ENCODE assay signal across 13 mouse cellular contexts in genomic region chr3:105898325-105898724, GRCm38 (mm10). TPM values are rescaled to one million over a fixed set of nuclear protein-coding genes. Genes with fewer than 3 reads are reported as not detected.
A peak's percentile ranks its signal among the peaks of the same experiment; 100 is the strongest.
DNase-seq lines count a peak whose midpoint lies in the region; ATAC-seq and TF ChIP-seq lines count a peak whose summit lies in the region.
"Had no signal": no experiment of that assay in that cellular context is flagged by ENCODE, and none has a peak within 500 bp of the region (broad histone marks: within the 10 kb centered on the region; RNA-seq: fewer than 3 reads in every experiment).

No protein-coding gene starts in this region.

- H3K9me3 ChIP-seq in kidney, embryonic 14.5 days (ENCODE audit: control insufficient read depth, low read length), result no peaks in the 10 kb centered on the region
- H3K9me3 ChIP-seq: stomach, embryonic 15.5 days had no signal

- H3K4me1 ChIP-seq in kidney, adult 2 months (ENCODE audit: control insufficient read depth, insufficient read depth, low read length), result peaks cover 5% of the 10 kb centered on the region; the same call in 1 of the 2 replicates
- H3K4me1 ChIP-seq in kidney, embryonic 14.5 days (ENCODE audit: control insufficient read depth, insufficient read depth, low read length), result peaks cover 7% of the 10 kb centered on the region; the same call in 1 of the 2 replicates
- peaks cover 58% of the 10 kb centered on the region for H3K4me1 ChIP-seq in bone marrow macrophage, adult 2 months (ENCODE audit: control insufficient read depth, insufficient read depth, low read length)

- H3K36me3 ChIP-seq in kidney, adult 2 months (ENCODE audit: control insufficient read depth, insufficient read depth, low read length), result no peaks in the 10 kb centered on the region
- H3K36me3 ChIP-seq in kidney, embryonic 14.5 days (ENCODE audit: control insufficient read depth, insufficient read depth, low read length), result no peaks in the 10 kb centered on the region
- H3K36me3 ChIP-seq: stomach, embryonic 15.5 days had no signal

- TF ChIP-seq POLR2A in kidney, adult 2 months (IDR thresholded peaks at IDR 0.05; ENCODE audit: low read depth, low read length), result no peak
- TF ChIP-seq POLR2A in bone marrow macrophage, adult 2 months (IDR thresholded peaks at IDR 0.05; ENCODE audit: borderline replicate concordance, low read depth, low read length), result no peak

- peak; percentile 28 for DNase-seq in kidney, adult 2 months
- DNase-seq in 3T3-L1 (ENCODE audit: low read depth, low spot score), result peak; percentile 62
- DNase-seq in heart, postnatal 4 days, result peak; percentile 37
- DNase-seq in thymus, postnatal 25 days, result no peak
- no peak for DNase-seq in thymus, postnatal 0 days (ENCODE audit: low spot score)
- DNase-seq: kidney, adult 18-20 months had no signal

- H3K4me2 ChIP-seq in kidney, embryonic 14.5 days (replicated peaks; ENCODE audit: low read depth, low read length), result no peak overlapping the region
- H3K4me2 ChIP-seq: stomach, embryonic 15.5 days had no signal

- no peak for TF ChIP-seq CTCF in kidney, adult 2 months (conservative IDR thresholded peaks at IDR 0.05; ENCODE audit: insufficient read depth, insufficient read length, low read depth, low read length)
- TF ChIP-seq CTCF in bone marrow macrophage, adult 2 months (IDR thresholded peaks at IDR 0.05; ENCODE audit: low read depth, low read length), result no peak

- no peak overlapping the region for H3K4me3 ChIP-seq in kidney, adult 2 months (ENCODE audit: insufficient read depth, low read depth, low read length)
- H3K4me3 ChIP-seq in kidney, embryonic 14.5 days (ENCODE audit: low read length), result no peak overlapping the region
- H3K4me3 ChIP-seq in bone marrow macrophage, adult 2 months (ENCODE audit: insufficient read depth, low read length), result no peak overlapping the region
- H3K4me3 ChIP-seq: stomach, embryonic 15.5 days had no signal

- no peak overlapping the region for H3K9ac ChIP-seq in kidney, embryonic 14.5 days (ENCODE audit: low read depth, low read length)
- H3K9ac ChIP-seq: stomach, embryonic 15.5 days had no signal

- WGBS in kidney, adult 2 months, result 61% methylated on average over 2 of the region's 2 CpGs
- WGBS in kidney, embryonic 14.5 days, result 81% methylated on average over 2 of the region's 2 CpGs

- ATAC-seq in kidney, embryonic 14.5 days (ENCODE audit: low FRiP score, low TSS enrichment), result no peak
- no peak for ATAC-seq in activated CD4-positive, CD25-positive, alpha-beta regulatory T cell, adult 4 months

- H3K27me3 ChIP-seq in kidney, adult 2 months (replicated peaks; ENCODE audit: control insufficient read depth, insufficient read depth, low read length), result no peaks in the 10 kb centered on the region
- H3K27me3 ChIP-seq in kidney, embryonic 14.5 days (ENCODE audit: control insufficient read depth, insufficient read depth, low read length), result no peaks in the 10 kb centered on the region
- H3K27me3 ChIP-seq: CH12.LX; stomach, embryonic 15.5 days had no signal

- H3K27ac ChIP-seq in kidney, adult 2 months (ENCODE audit: insufficient read depth, low read depth, low read length), result no peak overlapping the region
- no peak overlapping the region for H3K27ac ChIP-seq in kidney, embryonic 14.5 days (ENCODE audit: low read depth, low read length)
- peak overlapping the region; percentile 71 for H3K27ac ChIP-seq in bone marrow macrophage, adult 2 months (ENCODE audit: insufficient read depth, low read depth, low read length)
- H3K27ac ChIP-seq: stomach, embryonic 15.5 days had no signal

RNA-seq across cellular contexts. Expression of gene Tmigd3, which starts 27.6 kb away (rescaled TPM):
- polyA plus RNA-seq in kidney, adult 2 months (2012; rRNA removed), result 0.28 TPM in 1 of 2 replicates, not detected in the other
- polyA plus RNA-seq in kidney, embryonic 14.5 days (2014; fragmentation: Nextera tagmentation; extraction: Ambion mirVana), result 0.53 TPM in 1 of 2 replicates, not detected in the other
- 1.1 TPM in 1 of 2 replicates, not detected in the other for polyA plus RNA-seq in bone marrow macrophage, adult 2 months (2012; ENCODE audit: insufficient read depth, insufficient read length, missing spikeins)
- total RNA-seq in heart, postnatal 4 days (2021), result under 1 TPM; 0.34 to 0.52 TPM
- not detected for polyA plus RNA-seq in activated CD4-positive, CD25-positive, alpha-beta regulatory T cell, adult 4 months (2017; shearing (Covaris generic))
- polyA plus RNA-seq in thymus, postnatal 0 days (2015; fragmentation: Nextera tagmentation; extraction: Ambion mirVana), result 1.4 TPM in 2 replicates
- total RNA-seq: megakaryocyte-erythroid progenitor cell, adult 5-6 weeks; neutrophil, adult 5-6 weeks had no signal

RNA-seq across cellular contexts. Expression of gene Adora3, which starts 27.7 kb away (rescaled TPM):
- 0.19 and 0.20 TPM in 2 replicates for polyA plus RNA-seq in kidney, adult 2 months (2012; rRNA removed)
- 0.18 TPM in 1 of 2 replicates, not detected in the other for polyA plus RNA-seq in kidney, embryonic 14.5 days (2014; fragmentation: Nextera tagmentation; extraction: Ambion mirVana)
- polyA plus RNA-seq in bone marrow macrophage, adult 2 months (2012; ENCODE audit: insufficient read depth, insufficient read length, missing spikeins), result 2.6 and 2.7 TPM in 2 replicates
- not detected for total RNA-seq in heart, postnatal 4 days (2021)
- under 1 TPM in 1 of 2 experiments, not detected in 1; 0.71 TPM for polyA plus RNA-seq in activated CD4-positive, CD25-positive, alpha-beta regulatory T cell, adult 4 months (2017; shearing (Covaris generic))
- 0.33 and 0.82 TPM in 2 replicates for polyA plus RNA-seq in thymus, postnatal 0 days (2015; fragmentation: Nextera tagmentation; extraction: Ambion mirVana)
- total RNA-seq: megakaryocyte-erythroid progenitor cell, adult 5-6 weeks had no signal

RNA-seq across cellular contexts. Expression of gene I830077J02Rik, which starts 34.1 kb away (rescaled TPM):
- polyA plus RNA-seq in kidney, adult 2 months (2012; rRNA removed), result 0.57 and 1.4 TPM in 2 replicates
- polyA plus RNA-seq in kidney, embryonic 14.5 days (2014; fragmentation: Nextera tagmentation; extraction: Ambion mirVana), result 0.64 and 0.70 TPM in 2 replicates
- polyA plus RNA-seq in bone marrow macrophage, adult 2 months (2012; ENCODE audit: insufficient read depth, insufficient read length, missing spikeins), result 16.9 and 17.2 TPM in 2 replicates
- total RNA-seq in heart, postnatal 4 days (2021), result 1 to 10 TPM in 1 of 2 experiments, under 1 TPM in 1; 0.69 to 1.4 TPM
- under 1 TPM in 1 of 2 experiments, not detected in 1; 0.46 TPM for polyA plus RNA-seq in activated CD4-positive, CD25-positive, alpha-beta regulatory T cell, adult 4 months (2017; shearing (Covaris generic))
- 3.7 and 3.9 TPM in 2 replicates for polyA plus RNA-seq in thymus, postnatal 0 days (2015; fragmentation: Nextera tagmentation; extraction: Ambion mirVana)

Comparison
In these comparisons a context has a peak if more than half of its experiments do, and no peak if none do; other contexts are left out.
1. DNase-seq: peak in kidney, adult 2 months (single experiment), 3T3-L1 (single experiment) and heart, postnatal 4 days (single experiment); none in thymus, postnatal 25 days (single experiment) and thymus, postnatal 0 days (single experiment).